Mouse (Mus musculus) embryonic stem cell, embryonic (primary cell): ENCODE data around the gene Pax9.

Experiments used
- CTCF ChIA-PET, 4 experiments: fragments of 300-600 bp in 2 of 4; fragments of 350-600 bp in 2 of 4; sonication (Branson Sonifier 250); formaldehyde crosslinking; loops; one replicate each; lab custom pipeline; 2022; ENCODE audit warnings: inconsistent platforms in 2 of 4; lab: Charles Lee
- POLR2A ChIA-PET, 4 experiments: fragments of 300-600 bp in 2 of 4; fragments of 350-600 bp in 2 of 4; sonication (Branson Sonifier 250); formaldehyde crosslinking; loops; one replicate each; lab custom pipeline; 2022; ENCODE audit warnings: antibody characterized with exemption in 4 of 4, inconsistent platforms in 1 of 4; lab: Charles Lee

The Pax9 gene

GRCm38 (mm10) chr12:56691427-56692079, at the start of gene Pax9:
Gene Pax9 (plus strand): TSS chr12:56691767.
- ChIA-PET POLR2A (interaction anchor here in 3 of 4 experiments (1.1 to 2.6 kb wide), 5 partner anchors 9 to 162 kb away, joined by 3 to 7 read pairs (median 4); partner anchors contain the start of gene Nkx2-1 (in 1 of the 3)), CTCF (interaction anchor here in 2 of 4 experiments (0.8 to 1.4 kb wide), 5 partner anchors 10 to 494 kb away, joined by 3 to 4 read pairs (median 3); no protein-coding TSS in a partner anchor)

- ChIA-PET CTCF (interaction anchor here in 3 of 4 experiments (0.5 to 1.2 kb wide), 3 partner anchors 11 to 531 kb away, joined by 3 to 7 read pairs (median 7); no protein-coding TSS in a partner anchor), POLR2A (no interaction called here)
Measured at GRCm38 (mm10) chr12:56669451-56670122, 22.0 kb upstream of the Pax9 start.

GRCm38 (mm10) chr12:56670795-56671194, 20.8 kb upstream of the Pax9 start:
- CTCF ChIA-PET: interaction anchor here in 1 of 4 experiments (1.2 kb wide), 1 partner anchor 10 kb away, joined by 7 read pairs; no protein-coding TSS in a partner anchor
- POLR2A ChIA-PET: no interaction called here

GRCm38 (mm10) chr12:56674726-56675125, 16.8 kb upstream of the Pax9 start:
- ChIA-PET POLR2A (interaction anchor here in 1 of 4 experiments (0.5 kb wide), 1 partner anchor 63 kb away, joined by 3 read pairs; no protein-coding TSS in a partner anchor), CTCF (no interaction called here)

- POLR2A ChIA-PET: no interaction called here
- CTCF ChIA-PET: no interaction called here
Measured at GRCm38 (mm10) chr12:56677620-56678019, 13.9 kb upstream of the Pax9 start.

GRCm38 (mm10) chr12:56681096-56681811, 10.3 kb upstream of the Pax9 start:
- ChIA-PET CTCF (interaction anchor here (0.5 to 2.4 kb wide), 38 partner anchors 8 to 863 kb away, joined by 3 to 32 read pairs (median 3); partner anchors contain the start of genes Nkx2-9 (in 1 of the 4) and Pax9 (in 1 of the 4)), POLR2A (interaction anchor here in 3 of 4 experiments (0.6 to 1.6 kb wide), 8 partner anchors 10 to 545 kb away, joined by 3 to 5 read pairs (median 3); partner anchors contain the start of gene Pax9 (in 1 of the 3))

- CTCF ChIA-PET: no interaction called here
- POLR2A ChIA-PET: interaction anchor here in 1 of 4 experiments (0.9 kb wide), 1 partner anchor 439 kb away, joined by 3 read pairs; no protein-coding TSS in a partner anchor
Measured at GRCm38 (mm10) chr12:56687640-56688481, 3.7 kb upstream of the Pax9 start.

- ChIA-PET POLR2A (interaction anchor here in 1 of 4 experiments (0.9 kb wide), 1 partner anchor 439 kb away, joined by 3 read pairs; no protein-coding TSS in a partner anchor), CTCF (no interaction called here)
Measured at GRCm38 (mm10) chr12:56688482-56688840, 3.1 kb upstream of the Pax9 start.

GRCm38 (mm10) chr12:56688920-56689319, 2.6 kb upstream of the Pax9 start:
- POLR2A ChIA-PET: interaction anchor here in 1 of 4 experiments (1.5 kb wide), 1 partner anchor 541 kb away, joined by 5 read pairs; the partner anchor contains the start of genes Mipol1 and Prps1l3
- CTCF ChIA-PET: interaction anchor here in 3 of 4 experiments (0.7 to 1.8 kb wide), 5 partner anchors 8 to 508 kb away, joined by 3 to 8 read pairs (median 5); no protein-coding TSS in a partner anchor

GRCm38 (mm10) chr12:56689331-56689730, 2.2 kb upstream of the Pax9 start:
- ChIA-PET POLR2A (interaction anchor here in 1 of 4 experiments (1.4 to 1.5 kb wide), 2 partner anchors 11 to 541 kb away, joined by 4 to 5 read pairs; partner anchors contain the start of genes Mipol1 and Prps1l3), CTCF (interaction anchor here in 3 of 4 experiments (0.6 to 1.8 kb wide), 8 partner anchors 8 to 507 kb away, joined by 3 to 8 read pairs (median 4); no protein-coding TSS in a partner anchor)

- POLR2A ChIA-PET: interaction anchor here in 1 of 4 experiments (1.4 to 2.6 kb wide), 3 partner anchors 11 to 540 kb away, joined by 4 to 5 read pairs (median 5); partner anchors contain the start of genes Mipol1 and Prps1l3
- CTCF ChIA-PET: interaction anchor here in 3 of 4 experiments (0.5 to 1.8 kb wide), 11 partner anchors 8 to 852 kb away, joined by 3 to 8 read pairs (median 3); no protein-coding TSS in a partner anchor
Measured at GRCm38 (mm10) chr12:56689736-56690135, 1.8 kb upstream of the Pax9 start.

- ChIA-PET POLR2A (interaction anchor here in 2 of 4 experiments (0.7 to 2.6 kb wide), 5 partner anchors 9 to 540 kb away, joined by 3 to 5 read pairs (median 4); partner anchors contain the start of genes Mipol1 (in 1 of the 2), Nkx2-1 (in 1 of the 2) and Prps1l3 (in 1 of the 2)), CTCF (interaction anchor here in 3 of 4 experiments (0.5 to 1.8 kb wide), 8 partner anchors 9 to 852 kb away, joined by 3 to 8 read pairs (median 4); no protein-coding TSS in a partner anchor)
Measured at GRCm38 (mm10) chr12:56690366-56690765, 1.2 kb upstream of the Pax9 start.

- ChIA-PET POLR2A (interaction anchor here in 3 of 4 experiments (1.1 to 2.6 kb wide), 4 partner anchors 9 to 158 kb away, joined by 3 to 7 read pairs (median 4); partner anchors contain the start of gene Nkx2-1 (in 1 of the 3)), CTCF (interaction anchor here in 1 of 4 experiments (1.8 kb wide), 1 partner anchor 10 kb away, joined by 8 read pairs; no protein-coding TSS in a partner anchor)
Measured at GRCm38 (mm10) chr12:56691001-56691400, 566 bp upstream of the Pax9 start.

GRCm38 (mm10) chr12:56692536-56692935, 969 bp downstream of the Pax9 start:
- ChIA-PET POLR2A (interaction anchor here in 2 of 4 experiments (1.1 to 1.3 kb wide), 2 partner anchors 11 to 163 kb away, joined by 3 to 4 read pairs; no protein-coding TSS in a partner anchor), CTCF (interaction anchor here in 2 of 4 experiments (0.7 to 1.4 kb wide), 4 partner anchors 9 to 159 kb away, joined by 3 to 4 read pairs (median 4); no protein-coding TSS in a partner anchor)

GRCm38 (mm10) chr12:56693411-56694098, 2.0 kb downstream of the Pax9 start:
- POLR2A ChIA-PET: no interaction called here
- CTCF ChIA-PET: no interaction called here

- CTCF ChIA-PET: interaction anchor here in 1 of 4 experiments (1.7 kb wide), 1 partner anchor 13 kb away, joined by 4 read pairs; no protein-coding TSS in a partner anchor
- POLR2A ChIA-PET: interaction anchor here in 1 of 4 experiments (1.7 kb wide), 1 partner anchor 14 kb away, joined by 4 read pairs; no protein-coding TSS in a partner anchor
Measured at GRCm38 (mm10) chr12:56694361-56694760, 2.8 kb downstream of the Pax9 start.
